Mouse (Mus musculus) bone marrow, adult 2 months (tissue): Measurements from ENCODE around the gene Ocln.

Experiments
- CTCF ChIP-seq: fragments of 200-500 bp; IDR thresholded peaks from 2 replicates; pipeline ENCODE4 v1.5.1; 2011; ENCODE audit warnings: low read length, control low read depth; ENCODE audit not compliant: control insufficient read depth, insufficient read depth
- POLR2A ChIP-seq: fragments of 200-500 bp; IDR thresholded peaks from 2 replicates; pipeline ENCODE4 v1.6.1; 2011; ENCODE audit warnings: low read depth, mild to moderate bottlenecking, control low read depth, low read length, borderline replicate concordance; ENCODE audit not compliant: control insufficient read depth

GRCm38 (mm10) chr13:100511860-100512364 is 40.6 kb downstream of the Ocln start:
- no peak for TF ChIP-seq CTCF
- no peak for TF ChIP-seq POLR2A
